Mouse (Mus musculus) kidney, embryonic 14.5 days (tissue): ENCODE results near the gene Folr2. TPM values are rescaled to one million over a fixed set of nuclear protein-coding genes. Genes with fewer than 3 reads are reported as not detected.
A peak's percentile ranks its signal among the peaks of the same experiment; 100 is the strongest.

Source experiments
- ATAC-seq: fragments of 200-750 bp; cut with Nextera tagmentation; 2 replicates; pipeline ENCODE4 v1.8.0; 2017; ENCODE audit warnings: moderate number of reproducible peaks, mild to moderate bottlenecking, moderate TSS enrichment, moderate library complexity; ENCODE audit not compliant: low FRiP score, low TSS enrichment
- H3K27ac ChIP-seq: fragments of 300-500 bp; sonication (generic); 2 replicates; pipeline ENCODE4 v1.5.1; 2014; ENCODE audit warnings: low read depth, mild to moderate bottlenecking, low read length, moderate library complexity, mixed read lengths
- H3K27me3 ChIP-seq: fragments of 300-500 bp; sonication (generic); 2 replicates; pipeline ENCODE4 v1.6.1; 2014; ENCODE audit warnings: mild to moderate bottlenecking, low read length; ENCODE audit not compliant: control insufficient read depth, insufficient read depth
- H3K36me3 ChIP-seq: fragments of 300-500 bp; sonication (generic); 2 replicates; pipeline ENCODE4 v1.6.1; 2014; ENCODE audit warnings: low read length, mixed read lengths; ENCODE audit not compliant: control insufficient read depth, insufficient read depth
- H3K4me1 ChIP-seq: fragments of 300-500 bp; sonication (generic); 2 replicates; pipeline ENCODE4 v1.6.1; 2014; ENCODE audit warnings: low read length, mixed read lengths; ENCODE audit not compliant: control insufficient read depth, insufficient read depth
- H3K4me2 ChIP-seq: fragments of 300-500 bp; sonication (generic); replicated peaks from 2 replicates; pipeline ENCODE4 v1.6.1; 2014; ENCODE audit warnings: low read depth, mild to moderate bottlenecking, low read length
- H3K4me3 ChIP-seq: fragments of 300-500 bp; sonication (generic); 2 replicates; pipeline ENCODE4 v1.5.1; 2014; ENCODE audit warnings: mild to moderate bottlenecking, low read length
- H3K9ac ChIP-seq: fragments of 300-500 bp; sonication (generic); 2 replicates; pipeline ENCODE4 v1.6.1; 2014; ENCODE audit warnings: low read depth, mild to moderate bottlenecking, low read length, moderate library complexity
- H3K9me3 ChIP-seq: fragments of 300-500 bp; sonication (generic); 2 replicates; pipeline ENCODE4 v1.6.1; 2016; ENCODE audit warnings: low read length; ENCODE audit not compliant: control insufficient read depth
- WGBS: fragments of 180-500 bp; shearing (Covaris S2); extraction: QIAGEN DNeasy Blood & Tissue Kit; methylation state at CpG from one replicate; pipeline ENCODE4 v1.1.7; 2014; 5-methylcytosine and 5-hydroxymethylcytosine counted together
- polyA plus RNA-seq: library from polyadenylated mRNA; unstranded; fragments of >200 nt; fragmentation: Nextera tagmentation; extraction: Ambion mirVana; gene quantifications from 2 replicates; pipeline ENCODE4 v1.2.1, GENCODE M21; 2014

Gene Folr2
- 1.6 and 1.9 TPM in 2 replicates for polyA plus RNA-seq

- H3K27me3 ChIP-seq, result no peaks in the 10 kb centered on the region
- H3K4me1 ChIP-seq, result no peaks in the 10 kb centered on the region
- 88% methylated on average over 4 of the region's 4 CpGs for WGBS
- no peaks in the 10 kb centered on the region for H3K9me3 ChIP-seq
- no peak for ATAC-seq
- no peak within 1 kb of the TSS for H3K27ac ChIP-seq
- no peak within 1 kb of the TSS for H3K4me3 ChIP-seq
- H3K36me3 ChIP-seq, result no peaks in the 10 kb centered on the region
- H3K9ac ChIP-seq, result no peak within 1 kb of the TSS
- H3K4me2 ChIP-seq, result no peak within 1 kb of the TSS
Measured at GRCm38 (mm10) chr7:101857094-101857493, at the start of gene Folr2. Gene Folr2, minus strand, starts transcription at chr7:101857194.

GRCm38 (mm10) chr7:101906696-101907095 lies 49.7 kb upstream of the Folr2 start:
- H3K9ac ChIP-seq, result peak overlapping the region; percentile 81
- no peaks in the 10 kb centered on the region for H3K27me3 ChIP-seq
- H3K4me2 ChIP-seq, result peak overlapping the region; percentile 63
- H3K4me1 ChIP-seq, result peaks cover 18% of the 10 kb centered on the region
- H3K36me3 ChIP-seq, result peaks cover 27% of the 10 kb centered on the region
- WGBS, result 63% methylated on average over 8 of the region's 8 CpGs
- H3K4me3 ChIP-seq, result peak overlapping the region; percentile 54
- ATAC-seq, result no peak
- no peak overlapping the region for H3K27ac ChIP-seq
- H3K9me3 ChIP-seq, result 0 out of 2 replicates have a peak, but pooled peaks cover 3% of the 10 kb centered on the region

GRCm38 (mm10) chr7:101906287-101906681 lies 49.3 kb upstream of the Folr2 start, which contains the start of gene Tomt:
Gene Tomt, minus strand, starts transcription at chr7:101906359.
- H3K4me1 ChIP-seq, result peaks cover 18% of the 10 kb centered on the region
- no peak for ATAC-seq
- 6% methylated on average over 11 of the region's 11 CpGs for WGBS

GRCm38 (mm10) chr7:101905561-101906286 lies 48.7 kb upstream of the Folr2 start, which contains the start of gene Lamtor1:
Gene Lamtor1, plus strand, starts transcription at chr7:101905904.
- Histone ChIP-seq H3K27ac (peak within 1 kb of the TSS; percentile 80), H3K4me3 (peak within 1 kb of the TSS; percentile 54), H3K4me1 (peaks cover 18% of the 10 kb centered on the region), H3K9ac (peak within 1 kb of the TSS; percentile 81), H3K9me3 (0 out of 2 replicates have a peak, but pooled peaks cover 3% of the 10 kb centered on the region), H3K4me2 (peak within 1 kb of the TSS; percentile 63), H3K36me3 (peaks cover 18% of the 10 kb centered on the region), H3K27me3 (no peaks in the 10 kb centered on the region)
- peak; percentile 98 for ATAC-seq
- WGBS, result under 1% methylated on average over 60 of the region's 61 CpGs

More at GRCm38 (mm10) chr7:101906287-101906681, 49.3 kb upstream of the Folr2 start, which contains the start of gene Tomt:
- 0 out of 2 replicates have a peak, but pooled peaks cover 3% of the 10 kb centered on the region for H3K9me3 ChIP-seq
- H3K4me2 ChIP-seq, result peak within 1 kb of the TSS; percentile 63
- H3K9ac ChIP-seq, result peak within 1 kb of the TSS; percentile 81
- H3K27me3 ChIP-seq, result no peaks in the 10 kb centered on the region
- H3K36me3 ChIP-seq, result peaks cover 23% of the 10 kb centered on the region
- H3K27ac ChIP-seq, result peak within 1 kb of the TSS; percentile 80
- H3K4me3 ChIP-seq, result peak within 1 kb of the TSS; percentile 54

GRCm38 (mm10) chr7:101902846-101903245 lies 45.9 kb upstream of the Folr2 start:
- ATAC-seq, result no peak
- H3K4me2 ChIP-seq, result no peak overlapping the region
- no peak overlapping the region for H3K27ac ChIP-seq
- H3K9me3 ChIP-seq, result 0 out of 2 replicates have a peak, but pooled peaks cover 3% of the 10 kb centered on the region
- peaks cover 15% of the 10 kb centered on the region for H3K4me1 ChIP-seq
- no peak overlapping the region for H3K4me3 ChIP-seq
- H3K9ac ChIP-seq, result no peak overlapping the region
- no peaks in the 10 kb centered on the region for H3K27me3 ChIP-seq
- H3K36me3 ChIP-seq, result peaks cover 6% of the 10 kb centered on the region; the same call in 1 of the 2 replicates

GRCm38 (mm10) chr7:101901969-101902368 lies 45.0 kb upstream of the Folr2 start:
- Histone ChIP-seq H3K36me3 (peaks cover 6% of the 10 kb centered on the region; the same call in 1 of the 2 replicates), H3K4me3 (no peak overlapping the region), H3K9ac (no peak overlapping the region), H3K27ac (no peak overlapping the region), H3K27me3 (no peaks in the 10 kb centered on the region), H3K9me3 (0 out of 2 replicates have a peak, but pooled peaks cover 3% of the 10 kb centered on the region), H3K4me1 (peaks cover 12% of the 10 kb centered on the region), H3K4me2 (no peak overlapping the region)
- 94% methylated on average over 10 of the region's 10 CpGs for WGBS
- no peak for ATAC-seq

GRCm38 (mm10) chr7:101900331-101901097 lies 43.5 kb upstream of the Folr2 start:
- Histone ChIP-seq H3K36me3 (peaks cover 6% of the 10 kb centered on the region; the same call in 1 of the 2 replicates), H3K4me2 (no peak overlapping the region), H3K9ac (0 out of 2 replicates have a peak overlapping the region, but pooled peaks have one; percentile 4), H3K4me3 (no peak overlapping the region), H3K27ac (no peak overlapping the region), H3K4me1 (0 out of 2 replicates have a peak, but pooled peaks cover 7% of the 10 kb centered on the region), H3K27me3 (no peaks in the 10 kb centered on the region), H3K9me3 (0 out of 2 replicates have a peak, but pooled peaks cover 3% of the 10 kb centered on the region)
- ATAC-seq, result no peak
- 88% methylated on average over 16 of the region's 16 CpGs for WGBS

- WGBS, result under 1% methylated on average over 57 of the region's 57 CpGs
Measured at GRCm38 (mm10) chr7:101896104-101897066, 39.4 kb upstream of the Folr2 start.

More at GRCm38 (mm10) chr7:101896104-101897066, 39.4 kb upstream of the Folr2 start:
- Histone ChIP-seq H3K27me3 (no peaks in the 10 kb centered on the region), H3K4me3 (peak overlapping the region; percentile 59), H3K9me3 (no peaks in the 10 kb centered on the region), H3K27ac (peak overlapping the region; percentile 83), H3K4me2 (peak overlapping the region; percentile 47), H3K9ac (peak overlapping the region; percentile 44), H3K36me3 (peaks cover 6% of the 10 kb centered on the region; the same call in 1 of the 2 replicates), H3K4me1 (0 out of 2 replicates have a peak, but pooled peaks cover 5% of the 10 kb centered on the region)
- ATAC-seq, result peak; percentile 98
